Mouse (Mus musculus) liver, embryonic 14.5 days (tissue): ENCODE data around the gene Cux2.

ENCODE experiments used
- CTCF ChIP-seq: IDR thresholded peaks from 2 replicates; pipeline ENCODE4 v1.5.1; 2016; ENCODE audit warnings: antibody characterized with exemption, low read depth, control low read depth
- EP300 ChIP-seq: IDR thresholded peaks from 2 replicates; pipeline ENCODE4 v1.6.1; 2016; ENCODE audit warnings: antibody characterized with exemption, low read depth

- TF ChIP-seq CTCF (no peak), EP300 (no peak)
Measured at GRCm38 (mm10) chr5:121966940-121967339, 83.0 kb downstream of the Cux2 start.
